Mouse (Mus musculus) midbrain, embryonic 16.5 days (tissue): Measurements from ENCODE around the gene Trnau1ap. TPM values are rescaled to one million over a fixed set of nuclear protein-coding genes. Genes with fewer than 3 reads are reported as not detected.

Experiments
- ATAC-seq: fragments of 200-750 bp; cut with Nextera tagmentation; 2 replicates; pipeline ENCODE4 v1.8.0; 2017; ENCODE audit warnings: moderate TSS enrichment
- H3K27ac ChIP-seq: fragments of 300-500 bp; sonication (generic); 2 replicates; pipeline ENCODE4 v1.5.1; 2014; ENCODE audit warnings: mild to moderate bottlenecking, low read length, mixed read lengths
- H3K27me3 ChIP-seq: fragments of 300-500 bp; sonication (generic); 2 replicates; pipeline ENCODE4 v1.6.1; 2014; ENCODE audit warnings: low read depth, low read length, mixed read lengths; ENCODE audit not compliant: control insufficient read depth, insufficient read depth
- H3K36me3 ChIP-seq: fragments of 300-500 bp; sonication (generic); 2 replicates; pipeline ENCODE4 v1.6.1; 2014; ENCODE audit warnings: mild to moderate bottlenecking, low read length, moderate library complexity, mixed read lengths; ENCODE audit not compliant: control insufficient read depth, insufficient read depth
- H3K4me1 ChIP-seq: fragments of 300-500 bp; sonication (generic); 2 replicates; pipeline ENCODE4 v1.6.1; 2014; ENCODE audit warnings: mild to moderate bottlenecking, low read length, mixed read lengths; ENCODE audit not compliant: control insufficient read depth, insufficient read depth
- H3K4me2 ChIP-seq: fragments of 300-500 bp; sonication (generic); 2 replicates; pipeline ENCODE4 v1.6.1; 2014; ENCODE audit warnings: mild to moderate bottlenecking, low read length, mixed read lengths
- H3K4me3 ChIP-seq: fragments of 300-500 bp; sonication (generic); 2 replicates; pipeline ENCODE4 v1.5.1; 2014; ENCODE audit warnings: low read depth, mild to moderate bottlenecking, low read length, moderate library complexity, mixed read lengths
- H3K9ac ChIP-seq: fragments of 300-500 bp; sonication (generic); 2 replicates; pipeline ENCODE4 v1.6.1; 2014; ENCODE audit warnings: low read depth, low read length, mixed read lengths
- H3K9me3 ChIP-seq: fragments of 300-500 bp; sonication (generic); replicated peaks from 2 replicates; pipeline ENCODE4 v1.6.1; 2014; ENCODE audit warnings: mild to moderate bottlenecking, low read length, mixed read lengths; ENCODE audit not compliant: control insufficient read depth, poor library complexity, severe bottlenecking
- WGBS: fragments of 180-500 bp; shearing (Covaris S2); extraction: QIAGEN DNeasy Blood & Tissue Kit; methylation state at CpG from one replicate; pipeline ENCODE4 v1.1.7; 2014; 5-methylcytosine and 5-hydroxymethylcytosine counted together
- polyA plus RNA-seq: library from polyadenylated mRNA; unstranded; fragments of >200 nt; fragmentation: Nextera tagmentation; extraction: Ambion mirVana; gene quantifications from 2 replicates; pipeline ENCODE4 v1.2.1, GENCODE M21; 2015

The Trnau1ap gene
- polyA plus RNA-seq, 1 experiment from 2014 or later = 76.6 TPM

GRCm38 (mm10) chr4:132346261-132346660 lies 16.9 kb upstream of the Trnau1ap start:
- Histone ChIP-seq H3K9me3 (no peaks in the 10 kb centered on the region), H3K9ac (no peak overlapping the region), H3K27me3 (no peaks in the 10 kb centered on the region), H3K36me3 (0 out of 2 replicates have a peak, but pooled peaks cover 2% of the 10 kb centered on the region), H3K4me2 (no peak overlapping the region), H3K27ac (no peak overlapping the region), H3K4me1 (peaks cover 18% of the 10 kb centered on the region), H3K4me3 (no peak overlapping the region)
- no peak for ATAC-seq
- whole genome bisulfite sequencing = 88% methylated on average over 4 of the region's 4 CpGs

GRCm38 (mm10) chr4:132345843-132346212 lies 16.5 kb upstream of the Trnau1ap start:
- no peaks in the 10 kb centered on the region for H3K27me3 ChIP-seq
- H3K9ac ChIP-seq = no peak overlapping the region
- H3K4me3 ChIP-seq = peak overlapping the region; percentile 86
- 0 out of 2 replicates have a peak, but pooled peaks cover 2% of the 10 kb centered on the region for H3K36me3 ChIP-seq
- peak overlapping the region; percentile 89; the same call in 1 of the 2 replicates for H3K4me2 ChIP-seq
- WGBS = 49% methylated on average over 5 of the region's 5 CpGs
- H3K27ac ChIP-seq = no peak overlapping the region
- no peaks in the 10 kb centered on the region for H3K9me3 ChIP-seq
- H3K4me1 ChIP-seq = peaks cover 18% of the 10 kb centered on the region
- 0 out of 2 replicates have a peak, but pooled peaks have one; percentile 23 for ATAC-seq

GRCm38 (mm10) chr4:132345135-132345842 lies 16.0 kb upstream of the Trnau1ap start:
- H3K27ac ChIP-seq = 0 out of 2 replicates have a peak overlapping the region, but pooled peaks have one; percentile 38
- H3K4me1 ChIP-seq = peaks cover 18% of the 10 kb centered on the region
- no peaks in the 10 kb centered on the region for H3K36me3 ChIP-seq
- peak overlapping the region; percentile 89 for H3K4me2 ChIP-seq
- no peaks in the 10 kb centered on the region for H3K9me3 ChIP-seq
- H3K4me3 ChIP-seq = peak overlapping the region; percentile 86
- no peaks in the 10 kb centered on the region for H3K27me3 ChIP-seq
- peak; percentile 91 for ATAC-seq
- peak overlapping the region; percentile 83 for H3K9ac ChIP-seq
- WGBS = under 1% methylated on average over 81 of the region's 83 CpGs

- Histone ChIP-seq H3K36me3 (no peaks in the 10 kb centered on the region), H3K4me1 (peaks cover 18% of the 10 kb centered on the region), H3K4me3 (peak overlapping the region; percentile 86), H3K4me2 (peak overlapping the region; percentile 89), H3K9ac (peak overlapping the region; percentile 83), H3K27me3 (no peaks in the 10 kb centered on the region), H3K9me3 (no peaks in the 10 kb centered on the region), H3K27ac (no peak overlapping the region)
- no peak for ATAC-seq
- 8% methylated on average over 13 of the region's 13 CpGs for WGBS
These were observed 15.2 kb upstream of the Trnau1ap start for GRCm38 (mm10) chr4:132344403-132345134.

- H3K9me3 ChIP-seq = no peaks in the 10 kb centered on the region
- H3K27ac ChIP-seq = no peak overlapping the region
- H3K36me3 ChIP-seq = no peaks in the 10 kb centered on the region
- no peaks in the 10 kb centered on the region for H3K27me3 ChIP-seq
- 82% methylated on average over 3 of the region's 3 CpGs for WGBS
- no peak overlapping the region for H3K9ac ChIP-seq
- peaks cover 18% of the 10 kb centered on the region for H3K4me1 ChIP-seq
- no peak for ATAC-seq
- no peak overlapping the region for H3K4me2 ChIP-seq
- no peak overlapping the region for H3K4me3 ChIP-seq
These were observed 12.1 kb upstream of the Trnau1ap start for GRCm38 (mm10) chr4:132341451-132341850.

- H3K4me2 ChIP-seq = no peak overlapping the region
- no peak overlapping the region for H3K27ac ChIP-seq
- H3K9me3 ChIP-seq = no peaks in the 10 kb centered on the region
- no peaks in the 10 kb centered on the region for H3K27me3 ChIP-seq
- no peak overlapping the region for H3K4me3 ChIP-seq
- no peaks in the 10 kb centered on the region; the same call in 1 of the 2 replicates for H3K36me3 ChIP-seq
- no peak overlapping the region for H3K9ac ChIP-seq
- no peak for ATAC-seq
- peaks cover 4% of the 10 kb centered on the region for H3K4me1 ChIP-seq
- WGBS = 90% methylated on average over 13 of the region's 13 CpGs
These were observed 9.6 kb upstream of the Trnau1ap start for GRCm38 (mm10) chr4:132338943-132339342.

- no peaks in the 10 kb centered on the region for H3K9me3 ChIP-seq
- H3K36me3 ChIP-seq = peaks cover 2% of the 10 kb centered on the region; the same call in 1 of the 2 replicates
- peaks cover 15% of the 10 kb centered on the region for H3K4me1 ChIP-seq
- WGBS = 90% methylated on average over 6 of the region's 6 CpGs
- ATAC-seq = no peak
- H3K9ac ChIP-seq = no peak overlapping the region
- H3K4me2 ChIP-seq = no peak overlapping the region
- H3K4me3 ChIP-seq = no peak overlapping the region
- H3K27ac ChIP-seq = no peak overlapping the region
- no peaks in the 10 kb centered on the region for H3K27me3 ChIP-seq
These were observed 3.5 kb upstream of the Trnau1ap start for GRCm38 (mm10) chr4:132332880-132333279.

GRCm38 (mm10) chr4:132331960-132332359 lies 2.6 kb upstream of the Trnau1ap start:
- H3K36me3 ChIP-seq = peaks cover 2% of the 10 kb centered on the region; the same call in 1 of the 2 replicates
- ATAC-seq = no peak
- no peak overlapping the region for H3K4me2 ChIP-seq
- peaks cover 16% of the 10 kb centered on the region for H3K4me1 ChIP-seq
- no peaks in the 10 kb centered on the region for H3K27me3 ChIP-seq
- H3K4me3 ChIP-seq = no peak overlapping the region
- no peaks in the 10 kb centered on the region for H3K9me3 ChIP-seq
- WGBS = 77% methylated on average over 3 of the region's 3 CpGs
- no peak overlapping the region for H3K9ac ChIP-seq
- H3K27ac ChIP-seq = no peak overlapping the region

GRCm38 (mm10) chr4:132329835-132330354 lies 557 bp upstream of the Trnau1ap start:
- peak overlapping the region; percentile 68 for H3K4me2 ChIP-seq
- H3K4me1 ChIP-seq = peaks cover 16% of the 10 kb centered on the region
- H3K27me3 ChIP-seq = no peaks in the 10 kb centered on the region
- peaks cover 11% of the 10 kb centered on the region for H3K36me3 ChIP-seq
- ATAC-seq = no peak
- 6% methylated on average over 10 of the region's 10 CpGs for WGBS
- H3K9ac ChIP-seq = peak overlapping the region; percentile 93
- H3K27ac ChIP-seq = peak overlapping the region; percentile 73
- H3K4me3 ChIP-seq = peak overlapping the region; percentile 72
- H3K9me3 ChIP-seq = no peaks in the 10 kb centered on the region
